Mouse (Mus musculus) erythroid progenitor cell, adult 5-6 weeks (primary cell): ENCODE data around the gene Thoc7. TPM values are rescaled to one million over a fixed set of nuclear protein-coding genes. Genes with fewer than 3 reads are reported as not detected.

Experiments used
- ATAC-seq: replicated peaks from 2 replicates; pipeline ENCODE4 v1.8.0; 2016; ENCODE audit warnings: moderate number of reproducible peaks, mild to moderate bottlenecking, moderate TSS enrichment, inconsistent platforms; ENCODE audit not compliant: poor library complexity, low FRiP score, severe bottlenecking
- total RNA-seq, 2 experiments: library from RNA; stranded (forward) in 1 of 2; stranded (reverse) in 1 of 2; fragments of 150-400 nt in 1 of 2; fragments of 186-747, 209-891 nt in 1 of 2; gene quantifications; 2 replicates each; pipeline versions ENCODE4 v1.2.3 to v1.2.4; 2015 to 2017; ENCODE audit warnings: low replicate concordance in 2 of 2

Thoc7 gene
- total RNA-seq, 2 experiments from 2014 or later: 116 to 171 TPM

- no peak for ATAC-seq
Measured at GRCm38 (mm10) chr14:13948345-13948744, 13.3 kb downstream of the Thoc7 start.

- no peak for ATAC-seq
Measured at GRCm38 (mm10) chr14:13944686-13945085, 17.0 kb downstream of the Thoc7 start.

GRCm38 (mm10) chr14:13934052-13934371 lies 27.6 kb downstream of the Thoc7 start:
- ATAC-seq: peak; percentile 34; the same call in 1 of the 2 replicates

- ATAC-seq: peak; percentile 39; the same call in 1 of the 2 replicates
Measured at GRCm38 (mm10) chr14:13933290-13934051, 28.2 kb downstream of the Thoc7 start.

DNA sequence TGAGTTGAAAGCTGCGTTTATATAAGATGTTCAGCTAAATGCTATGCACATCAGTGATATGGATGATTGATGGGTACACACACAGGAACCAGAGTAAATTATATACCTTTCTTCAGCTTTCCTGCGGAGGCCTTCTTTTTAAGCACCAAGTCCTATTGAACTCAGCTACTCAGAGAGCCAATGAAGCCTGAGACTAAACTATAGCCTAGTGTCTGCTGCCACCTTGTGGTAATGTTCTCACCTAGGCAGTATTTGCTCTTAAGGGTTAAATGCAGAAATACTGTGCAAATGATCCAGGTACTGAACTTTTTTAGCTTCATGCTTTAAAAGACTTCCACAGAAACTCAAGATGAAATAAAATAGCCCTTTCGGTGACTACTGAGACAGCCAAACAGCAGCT lies 44.0 kb downstream of the Thoc7 start:
- no peak for ATAC-seq

GRCm38 (mm10) chr14:13917208-13917607 lies 44.4 kb downstream of the Thoc7 start:
- ATAC-seq: no peak

- no peak for ATAC-seq
Measured at GRCm38 (mm10) chr14:13915207-13915606, 46.4 kb downstream of the Thoc7 start.

DNA sequence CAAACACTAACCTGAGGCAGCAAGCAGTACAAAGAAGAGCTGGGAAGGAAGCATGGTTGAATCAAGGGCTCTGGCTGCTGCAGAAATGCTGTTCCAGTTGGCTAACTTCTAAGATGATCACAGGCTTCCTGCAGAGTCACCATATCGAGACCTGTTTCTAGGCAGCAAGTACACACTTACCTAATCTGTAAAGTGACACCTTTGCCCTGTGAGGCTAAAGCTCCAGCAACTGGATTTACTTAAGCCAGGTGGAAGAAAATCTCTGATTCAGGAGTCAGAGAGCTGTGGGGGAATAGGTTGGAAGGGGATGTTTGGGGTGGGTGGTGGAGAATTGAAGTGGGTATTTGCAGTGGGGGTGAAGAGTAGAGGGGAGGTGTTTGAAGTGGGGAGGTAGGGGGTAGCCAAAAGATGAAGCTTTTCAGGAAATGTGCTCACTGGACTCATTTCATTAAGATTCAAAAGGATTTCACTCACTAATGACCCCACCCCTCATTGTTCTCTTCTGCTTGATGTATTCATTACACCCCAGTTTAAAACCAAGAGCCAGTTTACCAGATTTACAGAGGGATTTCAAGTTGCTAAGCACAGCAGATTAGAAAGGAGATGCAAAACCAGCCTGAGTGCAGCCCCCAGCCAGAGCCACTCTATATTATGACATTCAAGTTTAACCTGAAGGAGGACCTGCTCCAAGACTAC lies 47.1 kb downstream of the Thoc7 start, which contains the start of gene Gm281:
Gm281 (minus strand) TSS at position 92 of the 696 bp plus-strand sequence.
- no peak for ATAC-seq

- no peak for ATAC-seq
Measured at GRCm38 (mm10) chr14:13910148-13910547, 51.5 kb downstream of the Thoc7 start.

GRCm38 (mm10) chr14:13907145-13907544 lies 54.5 kb downstream of the Thoc7 start:
- ATAC-seq: no peak

GRCm38 (mm10) chr14:13906461-13906860 lies 55.2 kb downstream of the Thoc7 start:
- no peak for ATAC-seq

- ATAC-seq: no peak
Measured at GRCm38 (mm10) chr14:13901611-13902067, 60.0 kb downstream of the Thoc7 start.

Other genes with a start within 250 kb of the Thoc7 start
- gene Gm281, start 47.4 kb downstream of the Thoc7 start, total RNA-seq (2015; ENCODE audit: low replicate concordance): not detected in 2 replicates
- gene Gm281, start 47.4 kb downstream of the Thoc7 start, total RNA-seq (2017; ENCODE audit: low replicate concordance): not detected in 2 replicates
- 6.5 and 18.4 TPM in 2 replicates for gene Atxn7, start 412 bp downstream of the Thoc7 start, total RNA-seq (2015; ENCODE audit: low replicate concordance)
- gene Atxn7, start 412 bp downstream of the Thoc7 start, total RNA-seq (2017; ENCODE audit: low replicate concordance): 14.2 and 37.3 TPM in 2 replicates
- gene Psmd6, start 159.1 kb upstream of the Thoc7 start, total RNA-seq (2015; ENCODE audit: low replicate concordance): 71.4 and 86.8 TPM in 2 replicates
- 79.1 and 132 TPM in 2 replicates for gene Psmd6, start 159.1 kb upstream of the Thoc7 start, total RNA-seq (2017; ENCODE audit: low replicate concordance)
- gene Olfr720, start 225.0 kb upstream of the Thoc7 start, total RNA-seq (2015; ENCODE audit: low replicate concordance): not detected in 2 replicates
- gene Olfr720, start 225.0 kb upstream of the Thoc7 start, total RNA-seq (2017; ENCODE audit: low replicate concordance): 0.13 TPM in 1 of 2 replicates, not detected in the other